Mouse (Mus musculus) G1E (cell line): Measurements from ENCODE around the gene Gnat3.

Experiments used
- CTCF ChIP-seq: IDR thresholded peaks from 2 replicates; pipeline ENCODE4 v1.5.1; 2012; ENCODE audit warnings: low read depth, low read length, inconsistent platforms, mixed read lengths
- GATA1 ChIP-seq: IDR thresholded peaks from 2 replicates; pipeline ENCODE4 v1.6.1; 2012; ENCODE audit warnings: borderline replicate concordance, low read length, inconsistent platforms, mixed read lengths
- TAL1 ChIP-seq: conservative IDR thresholded peaks from 2 replicates; pipeline ENCODE4 v1.6.1; 2012; ENCODE audit warnings: low read depth, low read length, inconsistent platforms, mixed read lengths

DNA sequence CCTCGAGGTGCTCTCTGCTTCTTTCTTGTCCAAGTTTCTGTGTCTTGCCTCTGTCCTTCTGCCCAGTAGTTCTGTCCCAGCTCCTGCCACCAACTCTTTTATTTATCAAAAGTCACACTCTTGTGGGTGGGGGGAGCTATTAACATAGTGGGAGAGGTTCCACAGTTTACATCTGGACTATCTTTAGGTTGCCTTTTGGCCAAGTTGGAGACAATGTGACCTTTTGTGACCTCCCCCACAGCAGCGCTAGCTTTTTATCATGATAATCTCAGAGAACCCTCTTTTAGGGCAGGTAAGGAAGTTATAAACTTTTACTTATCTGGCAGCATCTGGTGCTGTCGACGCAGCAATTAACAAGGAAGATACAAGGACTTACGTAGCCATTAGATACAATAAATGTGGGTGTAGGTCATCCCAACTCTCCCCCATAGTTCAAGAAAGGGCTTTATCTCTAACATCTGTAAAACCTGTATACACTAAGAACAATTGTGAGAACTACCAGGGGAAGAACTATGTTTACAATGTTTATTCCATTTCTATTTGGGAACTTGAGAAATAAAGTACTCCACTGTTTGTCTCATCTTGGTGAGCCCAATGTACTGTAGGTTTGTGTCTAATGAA is 18.3 kb downstream of the Gnat3 start:
- no peak for TF ChIP-seq GATA1
- no peak for TF ChIP-seq CTCF
- TF ChIP-seq TAL1: 0 out of 2 replicates have a peak, but pooled peaks have one; percentile 13
